Comparison of ENCODE assay signal across 20 mouse cellular contexts in the genomic region with DNA sequence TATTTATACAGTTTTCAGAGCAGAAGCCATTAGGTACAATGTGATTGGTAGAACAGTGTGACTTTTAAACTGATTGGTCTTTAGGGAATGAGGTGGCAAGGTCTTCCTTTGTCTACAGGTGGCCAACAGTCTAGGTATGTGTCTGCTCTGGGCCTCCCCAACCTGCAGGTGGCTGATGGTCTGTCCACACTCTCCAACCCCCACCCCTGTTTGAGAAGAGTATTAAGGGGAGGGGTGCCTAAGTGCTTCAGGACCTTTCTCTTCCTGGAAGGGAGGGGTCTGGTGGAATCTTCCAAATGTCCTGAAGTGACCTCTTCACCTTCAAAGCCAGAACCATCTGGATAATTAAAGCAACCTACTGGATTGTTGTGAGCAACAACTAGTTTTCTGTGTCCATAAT.
"Had no signal": no experiment of that assay in that cellular context is flagged by ENCODE, and none has a peak within 500 bp of the region (broad histone marks: within the 10 kb centered on the region; RNA-seq: fewer than 3 reads in every experiment).

No protein-coding gene starts in this region.

- H3K36me3 ChIP-seq: lung, embryonic 15.5 days; midbrain, embryonic 13.5 days; midbrain, embryonic 15.5 days; neural tube, embryonic 12.5 days had no signal

- H3K4me2 ChIP-seq: lung, embryonic 15.5 days; midbrain, embryonic 11.5 days; midbrain, embryonic 13.5 days; midbrain, embryonic 15.5 days; neural tube, embryonic 12.5 days had no signal

- H3K4me1 ChIP-seq: lung, embryonic 15.5 days; megakaryocyte, embryonic 14.5 days; midbrain, embryonic 13.5 days; midbrain, embryonic 15.5 days; neural tube, embryonic 12.5 days had no signal

- DNase-seq: liver, postnatal 0 days; lung, adult 2 months; lung, postnatal 14 days; lung, postnatal 36 days; retina, postnatal 1 day; right cerebral cortex, adult 18-20 months; right cerebral cortex, postnatal 25 days; right cerebral cortex, postnatal 4 days; spleen, adult 18-20 months; thymus, adult 2 months; thymus, postnatal 25 days; thymus, postnatal 4 days had no signal

- H3K9ac ChIP-seq: liver, postnatal 0 days; lung, embryonic 15.5 days; midbrain, embryonic 13.5 days; midbrain, embryonic 15.5 days; neural tube, embryonic 12.5 days had no signal

- H3K4me3 ChIP-seq: lung, embryonic 15.5 days; megakaryocyte, embryonic 14.5 days; midbrain, embryonic 13.5 days; midbrain, embryonic 15.5 days; neural tube, embryonic 12.5 days had no signal

- H3K27ac ChIP-seq: lung, embryonic 15.5 days; macrophage; midbrain, embryonic 13.5 days; midbrain, embryonic 15.5 days; neural tube, embryonic 12.5 days had no signal

- ATAC-seq: liver, postnatal 0 days; lung, postnatal 0 days; midbrain, embryonic 13.5 days; midbrain, embryonic 15.5 days had no signal

- H3K9me3 ChIP-seq: lung, embryonic 15.5 days; megakaryocyte, embryonic 14.5 days; midbrain, embryonic 13.5 days; midbrain, embryonic 15.5 days; neural tube, embryonic 12.5 days had no signal

- H3K27me3 ChIP-seq: lung, embryonic 15.5 days; megakaryocyte, embryonic 14.5 days; midbrain, embryonic 13.5 days; midbrain, embryonic 15.5 days; neural tube, embryonic 12.5 days had no signal
